Mouse (Mus musculus) right cerebral cortex, postnatal 14 days (tissue): ENCODE measurements around the gene Arap1.

Source experiments
- DNase-seq: peaks from one replicate; pipeline ENCODE4 v3.0.0; 2022

Gene Arap1

DNA sequence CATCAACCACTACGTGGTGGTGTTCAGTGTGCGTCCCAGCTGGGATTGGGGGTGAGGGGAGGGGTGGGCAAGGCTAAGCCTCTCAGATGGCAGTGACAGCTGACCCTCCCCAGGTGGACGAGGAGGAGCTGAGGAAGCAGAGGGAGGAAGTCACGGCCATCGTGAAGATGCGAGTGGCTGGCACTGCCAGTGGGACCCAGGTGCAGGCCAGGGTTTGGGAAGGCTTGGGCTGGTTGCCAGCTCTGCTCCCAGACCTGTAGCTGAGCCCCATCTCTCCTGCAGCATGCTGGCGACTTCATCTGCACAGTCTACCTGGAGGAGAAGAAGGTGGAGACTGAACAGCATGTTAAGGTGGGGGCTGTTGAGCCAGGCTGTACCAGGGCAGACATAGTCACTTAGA, 53.6 kb downstream of the Arap1 start:
- DNase-seq: no peak

DNA sequence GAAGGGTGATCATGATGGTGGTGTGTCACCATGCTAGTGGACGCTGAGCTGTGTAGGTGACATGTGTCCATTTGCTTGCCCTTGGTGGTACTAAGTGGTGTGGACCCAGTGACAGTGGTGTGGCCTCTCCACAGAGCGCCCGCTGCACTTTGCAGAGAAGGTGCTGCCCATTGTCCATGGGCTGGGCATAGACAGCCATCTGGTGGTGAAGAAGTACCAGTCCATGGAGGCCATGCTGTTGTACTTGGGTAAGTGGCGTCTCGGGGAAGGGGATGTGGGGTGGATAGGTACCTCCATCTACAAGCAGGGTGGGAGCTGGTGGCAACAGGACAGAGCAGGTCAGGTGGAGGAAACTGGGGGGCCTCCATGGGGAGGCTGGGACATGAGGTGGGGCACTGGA, 56.0 kb downstream of the Arap1 start:
- DNase-seq: no peak

DNA sequence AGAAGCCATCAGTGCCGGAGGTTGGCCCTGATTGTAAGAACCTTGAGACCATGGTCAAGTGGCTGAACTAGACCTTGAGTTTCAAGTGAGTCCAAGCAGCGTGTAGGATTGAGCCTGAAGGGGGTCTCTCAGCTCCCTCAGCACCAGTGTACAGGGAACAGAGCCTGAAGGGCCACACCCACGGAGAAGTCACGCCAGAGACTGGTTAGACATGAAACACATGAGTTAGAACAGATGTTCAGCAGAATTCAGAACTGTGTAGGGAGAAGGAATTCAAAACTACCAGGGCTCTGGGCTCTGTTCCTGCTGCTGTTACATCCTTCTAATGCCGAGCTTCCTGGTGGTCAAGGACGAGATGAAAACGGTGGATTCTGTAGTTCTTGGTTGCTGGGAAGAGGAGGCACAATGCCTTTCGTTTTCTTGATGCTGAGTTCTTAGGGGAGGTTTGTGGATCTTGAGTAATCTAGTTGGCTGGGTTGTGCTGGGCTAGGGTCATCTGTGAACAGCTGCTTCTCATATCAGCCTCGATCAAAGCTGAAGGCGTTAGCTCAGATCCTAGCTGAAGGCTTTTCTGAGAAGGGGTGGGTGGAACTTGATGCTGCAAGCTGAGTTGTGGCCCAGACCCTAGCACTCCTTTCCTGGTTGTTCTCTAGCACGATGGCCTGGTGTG, 62.5 kb downstream of the Arap1 start, which contains the start of gene Gm45837:
Gene Gm45837, plus strand, starts transcription at position 620 of the 670 bp plus-strand sequence.
- DNase-seq: no peak

DNA sequence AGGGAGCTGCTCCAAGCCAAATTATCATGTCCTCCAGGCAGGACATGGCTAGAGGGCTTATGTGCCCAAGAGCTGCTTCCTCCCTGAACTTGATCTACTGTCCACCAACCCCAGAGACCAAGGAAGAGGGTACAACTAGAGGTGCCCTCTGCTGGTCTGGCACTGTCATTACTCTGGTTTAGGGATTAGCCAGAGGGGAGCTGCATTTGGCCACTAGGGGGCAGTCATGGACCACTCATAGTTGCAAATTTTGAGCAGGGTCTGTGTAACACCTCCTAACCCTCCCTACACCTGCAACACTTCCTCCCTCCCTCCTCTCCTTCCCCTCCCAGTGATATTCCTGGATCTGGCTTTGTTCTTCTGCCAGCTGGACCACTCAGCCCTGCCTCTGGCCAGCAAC, 64.9 kb downstream of the Arap1 start:
- DNase-seq: peak; percentile 92

DNA sequence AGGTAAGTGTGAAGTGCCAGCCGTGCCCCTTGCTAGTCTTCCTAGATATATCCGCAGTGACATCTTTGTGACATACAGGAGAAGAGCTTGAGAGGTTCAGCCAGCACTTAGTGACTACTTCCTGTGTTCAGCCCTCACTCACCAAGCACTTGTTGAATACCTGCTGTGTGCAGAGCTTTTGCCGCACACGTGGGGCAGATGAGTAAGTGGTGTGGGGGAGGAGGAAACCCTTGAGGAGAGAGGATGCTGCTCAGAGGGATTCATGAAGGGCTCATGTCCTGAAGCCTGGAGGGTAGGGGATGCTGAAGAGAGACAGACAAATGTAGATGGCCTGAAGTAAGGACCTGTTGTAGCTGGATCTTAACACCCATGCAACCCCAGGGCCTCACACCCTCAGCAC, 66.3 kb downstream of the Arap1 start:
- DNase-seq: no peak

DNA sequence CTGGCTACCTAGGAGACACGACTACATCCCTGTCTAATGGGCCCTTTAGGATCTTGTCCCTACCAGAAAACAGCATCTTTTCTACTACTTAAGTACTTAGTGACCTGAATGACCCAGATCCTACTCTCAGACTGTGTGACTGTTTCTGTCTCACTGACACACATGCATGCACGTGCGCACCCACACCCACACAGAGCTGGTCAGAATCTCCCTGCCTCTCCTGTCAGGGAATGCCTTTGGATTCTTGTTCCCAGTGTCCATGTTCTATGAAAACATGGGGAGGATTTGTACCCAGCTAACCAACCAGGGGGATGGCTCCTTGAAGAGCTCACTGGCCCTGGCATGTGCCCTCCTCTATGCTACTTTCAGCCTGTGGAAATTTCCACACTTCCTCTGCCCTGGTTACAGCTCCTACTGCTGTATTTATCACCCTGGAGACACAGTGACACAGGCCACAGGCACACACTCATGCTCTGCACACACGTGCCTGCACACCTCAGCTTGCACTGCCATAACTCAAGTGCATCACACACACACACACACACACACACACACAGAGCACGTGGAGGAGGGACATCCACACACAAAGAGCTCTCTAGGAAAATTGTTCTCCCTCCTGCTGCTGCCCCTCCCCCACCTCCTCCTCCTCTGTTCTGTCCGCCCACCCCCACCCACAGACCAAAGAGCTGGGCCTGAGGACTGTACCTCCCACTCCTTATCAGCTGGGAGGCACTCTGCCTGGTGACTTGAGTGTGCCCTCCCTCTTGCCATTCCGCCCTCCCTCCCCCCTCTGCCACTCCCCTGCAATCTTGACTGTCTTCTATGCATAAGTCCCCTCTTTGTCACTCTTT, 67.0 kb downstream of the Arap1 start:
- DNase-seq: peak; percentile 61

DNA sequence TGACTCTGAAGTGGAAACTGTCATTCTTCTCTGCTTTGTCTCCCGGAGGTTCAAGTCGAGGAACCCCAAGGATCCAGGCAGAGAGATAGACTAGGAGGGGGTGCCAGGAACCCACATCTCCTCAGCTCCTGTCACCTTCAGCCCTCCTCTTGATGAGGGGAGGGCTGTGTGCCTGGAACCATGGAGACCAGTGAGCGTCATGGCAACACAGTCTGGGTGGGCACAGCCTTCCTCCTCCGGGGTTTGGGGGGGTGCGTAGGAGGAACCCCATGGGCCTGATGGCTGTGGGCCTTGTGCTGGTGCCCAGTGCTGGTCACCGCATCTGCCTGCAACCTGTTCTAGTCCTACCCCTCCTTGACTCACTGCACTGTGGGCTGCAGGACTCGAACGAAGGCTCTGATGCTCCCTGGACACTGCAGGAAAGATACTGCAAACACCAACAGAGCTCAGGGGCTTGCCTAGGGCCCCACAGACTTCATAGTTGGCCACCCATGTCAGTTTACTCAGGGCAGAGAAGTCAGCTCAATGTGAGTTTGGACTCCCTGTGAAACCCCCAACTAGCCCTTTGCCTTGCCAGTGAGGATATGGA, 67.7 kb downstream of the Arap1 start:
- no peak for DNase-seq

DNA sequence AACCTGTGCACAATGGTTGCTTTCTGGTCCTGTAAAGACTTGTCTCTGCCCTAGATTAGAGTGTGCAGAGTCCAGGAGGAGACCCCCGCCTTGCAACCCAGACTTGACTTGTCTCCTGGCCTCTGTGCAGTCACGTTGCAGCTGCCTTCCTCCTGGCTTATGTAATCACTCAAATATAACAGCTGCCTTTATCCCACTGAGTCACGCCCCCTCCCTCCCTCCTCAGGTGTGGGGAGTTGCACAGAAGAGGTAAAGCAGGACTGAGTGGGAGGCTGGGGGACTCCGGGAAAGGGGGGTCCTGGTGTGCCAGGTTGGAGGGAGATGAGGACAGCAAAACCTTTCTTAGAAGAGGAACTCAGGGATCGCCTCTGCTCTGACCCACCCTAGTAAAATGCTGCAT, 68.5 kb downstream of the Arap1 start:
- DNase-seq: no peak

DNA sequence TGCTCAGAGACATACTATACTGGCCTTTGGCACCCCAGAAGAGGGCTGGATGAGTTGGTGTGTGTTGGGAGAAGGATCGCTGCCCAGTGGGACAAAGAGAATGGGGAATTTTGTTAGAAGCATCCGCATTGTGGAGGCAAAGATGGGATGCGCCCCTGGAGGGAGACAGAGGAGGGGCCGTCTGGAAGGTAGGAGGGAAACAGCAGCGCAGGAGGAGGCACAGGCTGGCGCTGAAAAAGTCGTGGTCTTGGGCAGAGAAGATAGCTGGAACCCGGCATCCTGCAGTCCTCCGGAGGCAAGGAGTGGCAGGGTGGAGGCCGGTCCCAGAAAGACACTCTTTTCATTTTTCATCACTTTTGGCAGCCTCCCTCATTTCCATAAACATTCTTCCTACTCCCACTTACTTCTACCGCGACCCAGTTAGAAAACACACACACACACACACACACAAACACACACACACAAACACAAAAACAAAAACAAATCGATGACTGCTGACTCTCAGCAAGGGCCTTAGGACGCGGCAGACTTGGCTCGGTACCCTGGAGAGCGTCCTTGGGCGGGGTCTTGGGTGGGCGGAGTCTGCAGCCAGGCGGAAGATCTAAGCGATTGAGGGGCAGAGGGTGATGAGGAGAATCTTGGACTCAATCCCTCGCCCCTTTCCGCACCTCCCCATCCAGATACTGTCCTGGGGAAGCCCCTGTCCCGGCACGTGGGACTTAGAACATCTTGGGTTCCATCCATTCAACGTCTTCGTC, 71.3 kb downstream of the Arap1 start:
- DNase-seq: no peak

DNA sequence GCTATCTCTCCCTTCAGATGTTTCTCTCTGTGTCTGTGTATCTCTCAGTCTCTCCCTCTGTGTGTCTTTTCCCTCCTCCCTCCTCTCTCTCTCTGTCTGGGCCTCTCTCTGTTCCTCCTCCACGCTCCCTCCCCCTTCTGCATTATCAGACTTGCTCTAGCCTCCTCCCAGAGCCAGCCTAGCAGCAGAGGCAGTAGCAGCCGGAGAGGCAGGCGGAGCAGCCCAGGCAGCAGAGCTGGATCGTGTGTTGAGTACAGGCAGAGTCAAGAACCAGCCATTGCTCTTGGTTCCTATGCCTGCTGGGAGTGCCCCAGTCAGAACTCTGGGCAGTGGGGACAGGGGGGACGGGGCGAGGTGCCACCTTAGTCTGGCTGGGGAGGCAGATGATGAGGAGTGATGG, 73.7 kb downstream of the Arap1 start, which contains the start of gene Pde2a:
Gene Pde2a, plus strand, starts transcription at position 163 of the 400 bp plus-strand sequence.
- peak; percentile 75 for DNase-seq

DNA sequence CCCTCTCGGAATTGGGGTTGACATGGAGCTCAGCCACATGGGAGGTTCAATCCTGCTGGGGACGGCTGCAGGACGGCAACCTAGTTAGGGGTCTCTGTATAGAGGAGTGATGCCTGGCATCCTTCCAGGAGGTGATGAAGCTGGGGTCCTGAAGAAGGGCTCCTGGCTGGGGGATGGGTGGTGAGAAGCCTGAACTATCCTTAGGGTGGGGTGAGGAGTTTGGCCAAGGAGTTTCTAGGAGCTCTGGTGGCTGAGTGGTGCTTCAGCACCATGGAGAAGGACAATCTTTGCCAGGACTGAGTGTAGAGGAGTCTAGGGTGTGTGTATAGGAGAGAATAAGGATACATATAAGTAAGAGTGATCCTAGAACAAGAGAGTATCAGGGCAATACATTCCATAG, 74.2 kb downstream of the Arap1 start:
- no peak for DNase-seq

DNA sequence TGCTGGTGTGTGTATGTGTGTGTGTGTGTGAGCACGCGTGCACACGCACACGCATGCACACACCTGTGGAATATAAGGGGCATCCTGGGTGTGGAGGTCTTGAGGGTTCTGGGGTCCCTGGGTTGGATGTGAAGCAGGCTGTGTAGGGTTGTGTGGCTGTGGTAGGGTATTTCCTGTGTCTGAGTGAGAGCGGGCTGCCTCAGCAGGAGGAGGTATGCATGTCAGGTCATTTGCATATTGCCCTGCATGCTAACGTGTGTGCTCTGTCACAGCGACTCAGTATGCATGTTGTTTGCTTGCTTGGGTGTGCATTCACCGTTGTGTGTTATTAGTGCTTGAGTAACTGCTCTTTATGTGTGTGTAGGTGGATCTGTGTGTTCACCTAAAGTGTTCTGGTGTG, 74.8 kb downstream of the Arap1 start:
- no peak for DNase-seq

DNA sequence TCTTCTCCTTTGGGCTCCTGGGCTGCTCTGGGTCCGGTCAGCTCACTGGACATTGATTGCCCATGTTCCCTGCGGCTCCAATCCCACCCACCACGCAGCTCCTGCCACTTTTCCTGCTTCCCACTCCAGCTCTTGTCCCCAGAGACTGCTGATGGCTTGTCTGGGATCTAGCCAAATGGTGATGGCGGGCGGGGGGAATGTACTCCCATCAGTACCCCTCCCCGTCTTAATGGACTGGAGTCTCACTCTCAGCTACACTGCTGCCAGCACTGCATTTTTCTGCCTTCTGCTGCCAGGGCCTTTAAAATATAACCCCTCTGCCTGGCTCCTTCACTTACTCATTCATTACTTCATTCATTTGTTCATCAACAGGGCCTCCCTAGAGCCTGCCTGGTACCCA, 76.1 kb downstream of the Arap1 start:
- no peak for DNase-seq

DNA sequence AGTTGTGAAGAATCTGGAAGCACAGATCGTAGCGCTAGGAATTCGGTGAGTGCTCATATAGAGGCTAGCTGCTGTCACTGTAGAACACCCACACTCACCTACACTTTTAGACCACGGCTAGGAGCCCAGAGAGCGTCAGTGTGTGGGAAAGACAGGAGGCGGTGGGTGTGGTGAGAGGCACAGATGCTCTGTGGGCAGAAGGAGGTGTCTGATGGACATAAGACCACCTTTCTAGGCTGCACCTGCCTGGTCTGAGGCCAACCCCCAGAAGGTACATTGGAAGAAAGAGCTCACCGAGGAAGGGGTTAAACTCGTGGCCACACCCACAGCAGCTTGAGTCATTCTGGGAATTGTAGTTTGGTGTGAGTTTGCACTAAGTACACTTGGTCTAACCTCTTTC, 78.8 kb downstream of the Arap1 start:
- no peak for DNase-seq

DNA sequence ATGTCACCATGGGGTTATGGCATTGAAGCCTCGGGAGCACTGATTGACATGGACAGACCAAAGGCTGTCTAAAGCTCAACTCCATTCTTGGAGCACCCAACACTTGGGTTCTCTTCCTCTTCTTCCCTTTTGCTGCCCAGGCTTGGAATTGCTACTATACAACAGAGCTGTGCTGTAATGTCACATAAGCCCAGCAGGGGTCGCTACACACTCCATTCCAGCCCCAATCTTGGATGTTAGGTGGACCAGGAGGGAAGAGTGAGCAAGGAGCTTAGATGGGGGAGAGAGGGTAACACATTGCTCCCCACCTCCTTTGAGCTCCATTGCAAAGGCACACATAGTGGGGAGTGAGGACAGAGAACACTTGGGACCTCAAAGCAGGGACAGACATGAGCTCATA, 79.9 kb downstream of the Arap1 start:
- peak; percentile 65 for DNase-seq

DNA sequence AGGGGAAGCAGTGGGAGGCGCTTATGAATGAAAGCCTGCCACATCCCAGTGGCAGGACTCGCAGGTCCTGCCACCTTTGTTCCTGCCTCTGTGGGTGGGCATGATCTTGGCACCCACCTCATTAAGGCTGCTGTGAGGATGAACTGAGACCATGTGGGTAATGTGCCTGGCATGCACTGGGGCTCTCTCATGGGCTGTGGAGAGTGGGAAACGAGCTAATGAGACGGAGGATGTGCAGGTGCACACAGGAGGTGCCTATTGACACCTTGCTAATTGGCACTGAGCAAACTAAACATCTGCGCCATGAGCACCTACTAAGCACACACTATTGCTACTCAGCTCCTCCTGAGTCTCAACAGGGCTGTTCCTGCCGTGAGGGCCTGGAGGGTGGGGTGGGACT, 87.2 kb downstream of the Arap1 start:
- DNase-seq: no peak

DNA sequence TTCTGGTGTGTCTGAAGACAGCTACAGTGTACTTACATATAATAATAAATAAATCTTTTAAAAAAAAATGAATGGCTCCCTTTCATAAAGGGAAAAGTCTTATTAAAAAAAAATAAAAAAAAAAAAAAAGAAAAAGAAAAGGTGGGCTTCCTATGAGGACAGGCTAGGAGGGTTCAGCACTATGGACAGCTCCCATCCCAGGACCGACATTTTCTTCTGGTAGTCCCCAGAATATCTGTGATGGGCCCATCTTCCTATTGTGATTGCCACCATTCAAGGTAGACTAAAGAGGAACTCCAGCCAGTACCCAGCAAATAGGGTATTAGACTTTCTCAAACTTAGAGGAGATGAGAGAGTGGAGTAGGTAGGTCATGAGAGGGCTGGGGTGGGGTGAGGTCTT, 90.0 kb downstream of the Arap1 start:
- DNase-seq: no peak

DNA sequence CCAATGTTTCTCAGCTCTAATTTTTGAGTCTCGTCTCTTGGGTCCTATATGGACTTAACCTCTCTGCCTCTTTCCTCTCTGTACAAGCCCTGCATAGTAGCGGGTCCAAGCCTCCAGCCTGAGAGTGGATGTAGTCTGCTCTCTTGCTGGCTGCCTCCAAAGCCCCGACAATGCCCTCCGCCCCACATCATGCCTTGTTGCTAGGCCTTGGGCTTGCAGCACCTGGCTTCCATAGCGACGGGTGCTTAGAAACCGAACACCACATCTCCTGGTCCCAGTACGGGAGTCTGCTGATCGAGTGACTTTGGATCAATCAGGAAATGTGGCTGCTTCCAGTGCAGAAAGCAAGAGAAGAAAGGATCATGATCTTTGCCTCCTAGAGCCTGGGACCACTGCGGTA, 95.2 kb downstream of the Arap1 start:
- DNase-seq: no peak

DNA sequence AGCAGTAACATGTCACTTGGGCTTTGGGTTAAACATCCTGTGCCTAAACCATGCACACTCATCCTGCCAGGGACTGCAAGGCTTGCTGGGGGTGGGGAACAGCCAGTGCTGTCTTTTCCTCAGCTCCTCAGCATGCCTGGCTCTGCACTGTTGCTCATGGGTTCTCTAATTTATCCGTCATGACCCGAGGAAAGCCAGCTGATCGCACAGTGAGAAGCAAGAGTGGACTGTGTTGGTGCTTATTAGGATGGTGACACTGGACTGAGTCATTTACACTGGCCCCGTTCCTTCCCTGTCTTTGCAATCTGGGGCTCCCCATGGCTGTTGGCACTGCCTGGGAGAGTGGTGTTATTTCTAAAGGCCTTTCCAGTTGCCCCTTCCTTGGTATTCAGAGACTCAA, 96.3 kb downstream of the Arap1 start:
- no peak for DNase-seq

DNA sequence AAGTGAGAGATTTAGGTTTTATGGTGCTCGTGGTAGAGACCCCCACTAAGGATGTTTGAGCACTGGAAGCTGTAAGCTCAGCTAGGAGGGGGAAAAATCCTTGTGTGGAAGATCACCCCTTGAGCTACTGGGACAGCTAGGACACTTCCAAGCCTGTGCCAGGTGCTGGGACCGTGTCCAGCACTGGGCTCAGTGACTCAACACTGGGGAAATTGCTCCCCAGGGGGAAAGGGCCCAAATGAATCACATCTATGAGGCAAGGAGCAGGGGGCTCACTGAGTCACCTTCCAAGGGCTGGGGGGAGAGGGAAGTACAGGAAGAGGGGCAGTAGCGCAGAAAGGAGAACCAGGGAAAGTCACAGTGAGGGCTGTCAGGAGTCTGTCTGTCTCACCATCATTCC, 102.0 kb downstream of the Arap1 start:
- DNase-seq: no peak

DNA sequence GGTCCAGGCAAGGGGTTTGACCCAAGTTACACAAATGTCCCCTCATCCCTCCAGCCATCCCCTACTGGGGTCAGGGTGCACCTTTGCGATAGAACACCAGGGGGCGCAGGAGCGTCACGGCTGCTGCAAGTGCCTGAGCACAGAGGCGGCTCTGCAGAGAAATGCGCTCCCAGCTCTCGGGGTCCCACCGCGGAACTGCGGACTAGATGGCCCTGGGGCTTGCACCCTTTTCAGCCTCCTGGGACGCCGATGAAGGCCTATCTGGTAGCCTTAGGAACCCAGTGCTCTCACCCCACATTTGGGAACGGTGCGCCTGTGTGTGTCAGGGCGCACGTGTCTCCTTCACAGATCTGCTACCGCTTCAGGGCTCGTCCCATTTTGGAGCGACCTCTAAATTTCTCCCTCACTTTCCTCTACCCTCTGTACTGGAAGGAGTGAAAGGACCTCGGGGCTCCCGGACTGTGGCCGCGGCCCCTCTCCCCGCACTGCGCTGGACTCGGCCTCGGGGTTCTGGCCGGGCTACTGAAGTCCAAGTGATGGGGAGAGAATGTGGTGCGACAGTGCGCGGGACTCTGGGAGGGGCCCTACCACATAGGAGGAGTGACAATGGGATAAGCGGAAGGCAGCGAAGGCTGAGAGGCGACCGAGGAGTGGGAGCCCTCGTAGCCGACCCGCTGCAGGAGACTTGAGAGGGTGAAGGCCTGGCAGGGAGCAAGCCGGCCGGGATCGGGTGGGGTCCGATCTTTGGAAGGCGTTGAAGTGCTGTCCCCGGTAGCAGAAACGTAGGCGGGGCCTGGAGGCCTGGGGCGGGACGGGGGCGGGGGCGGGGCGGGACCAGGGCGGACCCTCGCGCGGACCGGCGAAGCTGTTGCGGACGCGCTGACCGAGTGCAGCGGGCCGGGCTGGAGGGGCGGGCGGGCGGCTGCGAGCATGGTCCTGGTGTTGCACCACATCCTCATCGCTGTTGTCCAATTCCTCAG, 102.8 kb downstream of the Arap1 start:
- peak; percentile 91 for DNase-seq

DNA sequence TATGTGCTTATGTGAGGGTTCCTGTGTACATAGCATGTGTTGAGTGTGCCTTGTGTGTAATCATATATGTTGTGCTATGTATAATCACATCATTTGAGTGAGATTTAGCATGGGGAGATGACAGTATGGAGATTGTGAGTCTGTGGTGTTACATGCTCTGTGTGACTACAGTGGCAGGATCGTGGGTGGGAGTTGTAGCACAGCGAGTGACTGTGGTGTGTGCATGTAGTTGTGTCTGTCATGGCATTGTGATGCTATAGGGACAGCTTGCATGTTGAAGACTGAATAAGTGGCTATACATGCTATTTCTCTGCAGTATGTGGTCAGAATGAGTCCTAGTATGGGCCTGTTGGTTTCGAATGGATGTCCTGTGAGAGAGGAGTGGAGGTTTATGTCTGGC, 104.8 kb downstream of the Arap1 start:
- no peak for DNase-seq
